Mouse (Mus musculus) telencephalon, adult 2 months (tissue): ENCODE measurements around the gene Stip1.
"Not testable (repeated sequence)": the region's sequence is repeated elsewhere in the genome, so short reads cannot be mapped to it uniquely, and the experiment has no call there.

Experiments
- DNase-seq: peaks from one replicate; pipeline ENCODE4 v3.0.0-alpha.2; 2011; ENCODE audit warnings: low read depth, low spot score

The Stip1 gene

DNA sequence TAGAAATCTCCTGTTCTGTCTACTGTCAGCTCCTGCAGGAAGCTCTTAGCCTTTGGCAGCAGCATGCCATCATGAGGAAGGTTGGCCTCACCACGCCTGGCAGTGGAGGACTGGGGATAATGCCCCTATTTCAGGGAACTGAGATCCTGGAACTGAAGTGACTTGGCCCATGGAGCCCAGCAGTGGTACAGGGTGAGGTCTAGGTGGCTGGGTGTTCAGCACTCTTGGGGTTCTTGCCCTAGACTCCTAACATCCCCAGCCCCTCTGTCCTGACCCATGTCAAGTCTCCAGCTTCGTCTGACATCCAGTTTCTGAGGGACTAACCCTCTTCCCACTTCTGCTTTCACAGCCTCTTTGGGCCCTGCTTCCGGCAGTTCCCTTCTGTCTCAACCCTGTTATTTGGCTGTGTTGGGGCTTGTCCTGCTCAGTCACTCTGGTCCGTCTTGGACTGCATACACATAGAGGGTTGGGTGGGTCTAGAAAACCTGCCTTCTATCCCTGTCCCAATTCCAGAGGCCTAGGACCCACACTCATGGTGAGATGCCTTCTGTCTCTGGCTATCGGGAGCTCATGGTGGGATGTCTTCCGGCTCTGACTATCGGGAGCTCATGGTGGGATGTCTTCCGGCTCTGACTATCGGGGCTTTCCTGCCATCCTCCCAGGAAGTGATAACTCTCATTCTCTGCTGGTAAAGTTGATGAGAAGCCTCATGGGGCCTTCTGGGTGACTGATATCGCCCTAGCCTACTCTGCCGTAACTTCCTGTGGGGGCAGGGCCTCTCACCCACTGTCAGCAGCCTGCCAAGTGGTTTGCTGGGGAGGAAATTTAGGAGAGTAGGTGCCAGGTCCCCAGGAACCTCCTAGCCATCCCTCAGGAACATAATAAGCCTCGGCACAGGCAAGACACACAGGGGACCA is 22.0 kb downstream of the Stip1 start:
- DNase-seq: no peak

DNA sequence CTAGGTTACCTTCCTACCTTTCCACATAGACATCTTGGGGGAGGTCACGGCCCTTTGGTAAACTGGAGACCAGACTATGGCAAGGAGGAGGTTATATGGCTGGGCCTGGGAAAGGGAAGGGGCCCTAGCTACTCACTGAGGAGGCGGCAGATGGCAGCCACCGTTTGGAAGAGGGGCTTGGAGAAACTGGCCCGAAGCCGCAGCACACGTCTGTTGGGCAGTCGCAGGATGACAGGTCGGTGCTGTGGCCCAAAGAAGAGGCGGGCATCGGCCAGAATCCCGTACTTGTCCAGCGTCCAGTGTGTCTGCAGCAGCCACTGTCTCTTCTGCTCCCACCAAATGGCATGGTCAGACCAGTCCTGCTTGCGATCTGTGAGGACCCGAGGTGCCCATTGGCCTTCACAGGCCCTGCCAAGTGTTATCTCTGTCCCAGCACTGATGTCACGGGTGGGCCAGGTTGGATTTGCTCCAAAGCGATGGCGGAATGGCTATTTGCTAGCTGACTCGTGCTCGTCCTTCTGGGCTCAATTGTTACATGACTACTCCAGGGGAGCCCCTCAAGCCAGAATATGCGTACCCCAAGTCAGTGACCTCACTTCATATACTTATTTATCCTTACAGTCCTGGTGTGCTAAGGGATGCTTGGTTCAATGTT is 25.2 kb downstream of the Stip1 start:
- DNase-seq: no peak

- no peak for DNase-seq
These were observed 25.8 kb downstream of the Stip1 start for GRCm38 (mm10) chr19:7013984-7014383.

GRCm38 (mm10) chr19:7012426-7012825 is 27.3 kb downstream of the Stip1 start:
- DNase-seq: no peak

DNA sequence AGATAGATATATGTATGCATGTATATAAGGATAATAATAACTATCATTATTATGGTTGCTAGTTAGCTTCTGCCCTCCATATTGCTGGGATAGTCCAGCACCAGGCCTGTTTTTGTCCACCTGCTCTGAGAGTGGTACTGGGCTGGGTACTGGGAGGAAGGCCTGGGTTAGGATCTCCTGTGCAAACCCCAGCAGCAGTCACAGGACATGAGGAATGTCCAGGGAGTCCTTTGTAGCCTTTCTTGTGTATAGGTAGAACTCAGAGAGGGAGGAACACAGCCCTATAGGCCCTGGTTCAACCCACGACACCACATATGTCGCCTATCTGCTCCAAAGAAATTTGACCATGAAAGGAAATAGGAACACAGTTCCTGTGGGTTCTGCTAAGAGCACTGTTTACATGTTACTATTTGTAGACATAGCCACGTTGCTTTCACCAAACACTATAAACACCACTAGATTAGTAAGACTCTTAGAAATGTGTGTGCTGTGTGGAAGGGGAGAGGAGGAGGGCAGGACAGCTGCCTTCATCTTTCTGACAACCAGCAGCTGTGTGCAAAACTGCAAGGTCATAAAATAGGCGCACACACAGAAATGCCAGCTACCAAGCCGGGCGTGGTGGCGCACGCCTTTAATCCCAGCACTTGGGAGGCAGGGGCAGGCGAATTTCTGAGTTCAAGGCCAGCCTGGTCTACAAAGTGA is 32.7 kb downstream of the Stip1 start:
- no peak for DNase-seq

DNA sequence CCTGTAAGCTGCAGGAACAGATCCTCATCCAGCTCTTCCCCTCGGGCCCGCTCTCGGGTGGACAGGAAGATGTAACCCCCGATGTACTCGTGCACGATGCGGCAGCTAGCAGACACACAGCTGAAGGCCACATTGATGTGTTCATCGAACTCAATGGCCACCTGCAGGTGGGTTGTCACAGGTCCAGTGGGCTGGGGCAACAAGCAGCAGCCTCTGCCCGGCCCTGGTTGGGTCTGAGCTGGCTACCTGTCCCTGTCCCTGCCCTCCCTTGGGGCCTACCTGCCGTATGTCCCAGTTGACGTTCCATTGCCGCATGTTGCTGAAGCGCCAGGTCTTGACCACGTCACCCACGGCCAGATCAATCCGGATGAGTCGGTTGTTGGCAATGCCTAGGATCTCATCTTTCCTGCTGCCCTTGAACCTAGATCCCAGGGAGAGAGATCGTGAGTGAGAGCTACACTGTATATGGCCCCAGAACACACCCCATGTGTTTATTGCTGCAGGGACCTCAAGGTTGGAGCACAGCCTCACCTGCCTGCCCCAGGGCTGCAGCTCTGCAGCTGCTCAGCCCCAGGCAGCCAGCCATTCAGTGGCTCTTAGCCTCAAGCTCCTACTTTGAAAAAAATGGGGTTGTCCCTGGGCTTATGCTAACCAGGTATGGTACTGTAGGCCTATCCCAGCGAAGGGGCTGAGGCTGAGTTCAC is 40.3 kb downstream of the Stip1 start:
- no peak for DNase-seq

DNA sequence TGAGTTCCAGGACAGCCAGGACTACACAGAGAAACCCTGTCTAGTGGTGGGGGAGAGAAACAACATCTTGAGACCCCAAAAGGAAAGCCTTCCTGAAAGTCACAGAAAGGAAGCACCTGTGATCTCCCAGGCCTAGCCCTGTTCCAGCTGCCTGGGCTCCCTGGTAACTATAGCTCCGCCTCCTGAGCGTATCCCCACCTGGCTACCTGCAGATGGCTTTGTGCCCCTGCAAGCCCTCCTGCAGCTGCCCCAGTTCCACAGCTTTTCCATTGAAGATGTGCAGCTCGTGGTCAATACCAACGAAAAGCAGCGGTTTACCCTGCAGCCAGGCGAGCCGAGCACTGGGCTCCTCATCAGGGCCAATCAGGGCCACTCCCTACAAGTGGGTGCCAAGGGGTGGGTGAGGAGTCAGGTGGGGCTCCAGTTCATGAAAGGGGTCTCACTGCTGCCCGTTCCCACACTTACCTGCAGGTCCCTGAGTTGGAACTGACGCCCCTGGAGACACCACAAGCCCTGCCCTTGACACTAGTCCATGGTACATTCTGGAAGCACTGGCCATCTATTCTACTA is 42.0 kb downstream of the Stip1 start:
- no peak for DNase-seq

- DNase-seq: no peak
These were observed 43.8 kb downstream of the Stip1 start, which contains the start of the genes Nudt22 and Trpt1 for GRCm38 (mm10) chr19:6996006-6996405. TSS of gene Nudt22 (minus strand) at chr19:6996117. TSS of gene Trpt1 (plus strand) at chr19:6996131.

- no peak for DNase-seq
These were observed 44.3 kb downstream of the Stip1 start for GRCm38 (mm10) chr19:6995255-6995991.

- DNase-seq: no peak
These were observed 45.3 kb downstream of the Stip1 start for GRCm38 (mm10) chr19:6994489-6994888.

DNA sequence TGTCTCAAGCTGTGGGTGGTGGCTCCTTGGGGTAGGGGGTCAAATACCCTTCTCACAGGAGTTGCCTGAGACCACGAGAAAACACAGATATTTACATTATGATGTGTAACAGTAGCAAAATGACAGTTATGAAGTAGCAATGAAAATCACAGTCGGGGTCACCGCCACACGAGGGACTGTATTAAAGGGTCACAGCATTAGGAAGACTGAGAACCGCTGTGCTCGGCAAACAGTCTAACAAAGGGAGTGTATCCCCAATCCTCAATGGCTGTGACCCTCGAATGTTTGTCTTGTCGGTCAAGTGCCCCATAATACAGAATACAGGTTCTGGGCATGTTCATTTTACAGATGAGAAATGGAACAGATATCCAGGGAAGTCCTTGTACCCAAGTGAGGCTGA is 45.8 kb downstream of the Stip1 start:
- no peak for DNase-seq

DNA sequence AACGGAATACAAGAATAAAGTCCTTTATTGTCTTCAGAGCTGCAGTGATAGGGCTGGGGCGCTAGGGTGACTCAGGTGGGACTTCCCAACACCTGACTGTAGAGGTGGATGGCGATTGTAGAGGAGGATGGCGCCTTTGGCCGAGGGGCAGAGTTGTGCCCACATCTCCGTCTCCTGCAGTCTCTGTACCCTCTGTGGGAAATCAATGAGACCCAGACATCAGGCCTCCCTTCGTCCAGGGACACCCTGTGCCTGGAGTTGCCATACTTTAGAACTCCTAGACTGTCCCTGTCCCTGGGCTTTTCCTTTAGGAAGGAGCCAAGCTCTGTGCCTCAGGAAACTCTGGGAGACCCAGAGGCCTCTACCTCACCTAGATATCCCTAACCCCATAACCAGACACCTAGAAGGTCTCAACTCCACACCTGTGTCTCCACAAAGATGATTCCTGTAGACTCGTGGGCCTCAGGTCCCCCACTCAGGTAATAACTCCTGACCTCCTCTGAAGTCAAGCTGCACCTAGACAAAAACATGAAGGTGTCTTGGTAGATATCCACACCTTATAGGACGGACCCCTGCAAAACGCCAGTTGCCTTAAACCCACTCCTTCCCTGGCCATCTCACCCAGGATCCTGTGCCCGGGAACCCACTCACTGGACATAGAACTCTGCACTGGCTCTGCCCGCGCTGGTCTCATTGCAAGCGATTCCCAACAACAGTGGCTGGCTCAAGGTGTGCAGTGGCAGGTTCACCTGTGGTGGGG is 46.6 kb downstream of the Stip1 start:
- no peak for DNase-seq

DNA sequence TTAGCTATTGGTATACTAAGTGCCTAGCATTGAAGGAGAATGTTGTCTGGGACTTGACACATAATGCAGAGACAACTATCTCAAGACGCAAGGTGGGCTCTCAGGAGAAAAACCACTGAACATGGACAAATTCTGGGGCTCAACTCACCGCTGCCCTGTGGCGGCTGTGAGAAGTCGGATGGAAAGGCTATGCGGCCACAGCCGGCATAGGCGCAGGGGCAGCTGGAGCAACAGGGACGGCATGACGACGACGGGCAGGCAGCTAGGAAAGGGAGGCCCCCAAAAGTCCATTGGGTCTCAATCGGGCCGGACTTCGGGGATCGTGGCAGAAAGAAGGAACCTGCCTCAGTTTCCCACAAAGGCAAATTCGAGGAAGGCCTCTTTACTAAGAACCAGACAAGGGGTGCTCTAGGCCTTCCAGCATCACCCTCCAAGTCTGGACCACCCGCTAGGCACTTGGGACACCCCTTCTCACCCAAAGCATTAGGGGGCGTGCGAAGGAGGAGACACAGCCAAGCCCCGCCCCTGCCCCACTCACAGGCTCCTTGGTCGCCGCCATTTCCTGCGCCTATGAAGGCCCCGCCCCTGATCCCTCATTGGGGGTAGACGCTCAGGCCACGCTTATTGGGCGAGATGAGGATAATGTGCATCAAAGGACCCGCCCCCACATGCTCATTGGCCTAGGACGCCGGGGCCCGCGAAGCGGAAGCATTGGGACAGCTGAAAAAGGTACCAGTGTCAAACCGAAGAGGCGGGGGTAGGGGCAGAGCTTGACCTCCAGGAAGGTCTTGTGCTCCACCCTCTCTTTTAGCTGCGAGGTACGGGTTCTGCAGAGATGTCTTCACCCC is 47.5 kb downstream of the Stip1 start, which contains the start of gene Dnajc4:
TSS of gene Dnajc4 (minus strand) at position 562 of the 848 bp plus-strand sequence.
- peak; percentile 95 for DNase-seq

DNA sequence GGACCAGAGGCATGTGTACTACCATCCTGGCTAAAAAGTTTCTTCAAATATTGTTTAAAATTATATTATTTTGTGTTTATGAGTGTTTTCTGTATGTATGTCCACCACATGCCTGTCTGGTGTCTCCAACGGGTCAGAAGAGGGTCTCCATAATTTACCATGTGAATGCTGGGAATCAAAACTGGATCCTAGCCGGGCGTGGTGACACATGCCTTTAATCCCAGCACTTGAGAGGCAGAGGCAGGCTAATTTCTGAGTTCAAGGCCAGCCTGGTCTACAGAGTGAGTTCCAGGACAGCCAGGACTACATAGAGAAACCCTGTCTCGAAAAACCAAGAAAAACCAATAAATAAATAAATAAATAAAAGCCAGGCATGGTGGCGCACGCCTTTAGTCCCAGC is 48.6 kb downstream of the Stip1 start:
- DNase-seq: not testable (repeated sequence)

DNA sequence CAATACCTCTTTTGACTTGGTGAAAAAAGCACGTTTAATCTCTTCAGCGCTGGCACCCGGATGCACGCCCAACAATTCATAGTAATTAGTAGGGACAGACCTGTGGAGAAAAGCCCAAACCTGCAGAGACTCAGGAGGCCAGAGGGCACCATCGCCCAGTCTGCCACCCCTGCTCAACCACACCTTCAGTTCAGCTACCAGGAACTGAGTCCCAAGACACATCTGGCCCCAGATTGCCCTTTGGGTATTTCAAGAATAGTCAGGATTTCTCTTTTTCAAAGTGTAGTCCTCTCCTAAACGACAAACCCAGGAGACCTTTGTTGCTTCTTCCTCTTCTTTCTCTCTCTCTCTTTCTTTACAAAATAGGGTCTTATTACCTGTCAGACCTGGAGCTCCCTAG is 49.1 kb downstream of the Stip1 start:
- no peak for DNase-seq

GRCm38 (mm10) chr19:6989251-6989650 is 50.5 kb downstream of the Stip1 start:
- no peak for DNase-seq

GRCm38 (mm10) chr19:6987904-6988285 is 51.9 kb downstream of the Stip1 start:
- DNase-seq: no peak

GRCm38 (mm10) chr19:6987061-6987903 is 52.5 kb downstream of the Stip1 start, which contains the start of gene Vegfb:
TSS of gene Vegfb (minus strand) at chr19:6987651.
- no peak for DNase-seq
